Mouse (Mus musculus) c-Kit-positive CD71-positive TER-119-negative erythroid progenitor cells, embryonic 14.5 days (primary cell): ENCODE data around the gene Lrrfip2.

ENCODE experiments used
- DNase-seq: peaks from one replicate; pipeline ENCODE4 v3.0.0-alpha.2; 2013; ENCODE audit warnings: low read depth

Lrrfip2 gene

DNA sequence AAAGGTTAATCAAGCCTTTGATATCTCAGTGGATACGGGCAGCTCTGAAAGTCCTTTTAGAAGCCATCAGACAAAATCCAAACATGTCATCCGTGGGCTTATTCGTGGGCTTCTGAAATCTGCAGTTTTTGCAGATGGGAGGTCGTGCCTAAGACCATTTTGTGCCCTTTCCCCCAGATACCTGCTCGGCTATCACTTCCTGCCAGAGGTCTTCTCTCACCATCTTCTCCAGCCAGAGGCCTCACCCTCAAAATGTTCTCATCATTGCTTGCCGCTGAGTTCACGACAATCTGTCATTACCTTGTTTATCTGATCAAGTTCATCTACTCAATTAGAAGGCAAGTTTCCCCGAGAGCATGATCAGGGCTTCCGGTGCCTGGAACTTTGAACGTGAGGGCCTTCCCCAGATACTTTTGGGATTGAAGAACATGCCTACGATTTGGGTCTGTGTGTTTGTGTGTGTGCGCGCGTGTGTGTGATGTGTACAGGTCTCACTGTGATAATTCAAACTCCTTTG lies at the start of gene Lrrfip2:
Lrrfip2 (plus strand) TSS at position 467 of the 517 bp plus-strand sequence.
- DNase-seq, result no peak

- DNase-seq, result peak; percentile 46
Measured at GRCm38 (mm10) chr9:111070546-111070961, 46.8 kb upstream of the Lrrfip2 start.

GRCm38 (mm10) chr9:111072175-111072574 lies 45.2 kb upstream of the Lrrfip2 start:
- DNase-seq, result no peak

- no peak for DNase-seq
Measured at GRCm38 (mm10) chr9:111072971-111073370, 44.4 kb upstream of the Lrrfip2 start.

- no peak for DNase-seq
Measured at GRCm38 (mm10) chr9:111077745-111078144, 39.6 kb upstream of the Lrrfip2 start.

- no peak for DNase-seq
Measured at GRCm38 (mm10) chr9:111080801-111081200, 36.6 kb upstream of the Lrrfip2 start.

DNA sequence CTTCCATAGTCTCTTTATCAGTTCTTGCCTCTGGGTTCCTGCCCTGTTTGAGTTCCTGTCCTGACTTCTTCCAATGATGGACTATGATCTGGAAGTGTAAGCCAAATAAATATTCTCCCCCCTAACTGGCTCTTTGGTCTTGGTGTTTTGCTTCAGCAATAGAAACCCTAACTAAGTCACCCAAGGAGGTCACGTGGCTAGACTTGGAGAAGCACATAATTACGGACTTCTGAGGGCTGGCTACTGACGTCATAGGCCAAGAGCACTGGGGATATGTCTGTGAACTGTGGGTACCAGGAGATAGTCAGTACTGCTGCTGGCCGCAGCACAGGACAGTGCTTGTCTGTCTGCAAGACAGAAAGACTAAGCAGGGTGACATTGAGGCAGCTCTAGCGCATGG lies 35.6 kb upstream of the Lrrfip2 start:
- DNase-seq, result no peak

GRCm38 (mm10) chr9:111085329-111085728 lies 32.1 kb upstream of the Lrrfip2 start:
- no peak for DNase-seq

DNA sequence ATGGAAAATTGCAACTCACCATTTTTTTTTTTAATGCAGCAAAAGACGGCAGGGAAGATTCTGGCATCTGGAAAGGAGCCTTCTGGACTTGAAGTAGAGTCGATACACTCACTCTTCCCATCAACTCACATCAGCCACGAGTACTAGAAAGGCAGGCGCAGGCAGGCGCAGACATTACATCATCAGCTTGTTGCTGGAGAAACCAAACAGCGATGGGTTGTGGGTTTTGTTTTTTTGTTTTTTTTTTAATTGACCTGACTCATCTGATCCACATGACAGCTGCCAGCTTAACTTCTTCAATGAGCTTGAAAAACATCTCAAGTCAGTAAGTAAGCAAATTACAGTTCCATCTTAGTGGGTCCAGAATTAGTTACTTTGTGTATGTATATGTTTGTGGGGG lies 31.3 kb upstream of the Lrrfip2 start:
- no peak for DNase-seq

GRCm38 (mm10) chr9:111086995-111087606 lies 30.3 kb upstream of the Lrrfip2 start:
- DNase-seq, result no peak

DNA sequence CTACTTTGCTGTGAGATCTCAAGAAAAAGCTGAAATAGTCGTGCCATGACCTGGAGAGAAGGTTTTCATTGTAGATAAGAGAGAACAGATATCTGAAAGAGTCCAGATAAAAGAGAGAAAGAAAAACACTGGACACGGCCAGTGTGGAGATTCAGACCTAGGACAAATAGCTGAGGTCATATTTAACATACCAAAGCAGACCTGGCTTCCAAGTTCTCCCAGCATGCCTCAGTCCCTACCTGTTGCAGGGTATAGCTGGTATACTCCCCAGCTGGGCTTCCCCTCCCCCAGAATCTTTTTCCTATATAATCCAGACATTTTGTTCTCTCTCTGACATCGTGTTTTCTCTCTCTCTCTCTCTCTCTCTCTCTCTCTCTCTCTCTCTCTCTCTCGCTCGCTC lies 29.4 kb upstream of the Lrrfip2 start:
- DNase-seq, result no peak

DNA sequence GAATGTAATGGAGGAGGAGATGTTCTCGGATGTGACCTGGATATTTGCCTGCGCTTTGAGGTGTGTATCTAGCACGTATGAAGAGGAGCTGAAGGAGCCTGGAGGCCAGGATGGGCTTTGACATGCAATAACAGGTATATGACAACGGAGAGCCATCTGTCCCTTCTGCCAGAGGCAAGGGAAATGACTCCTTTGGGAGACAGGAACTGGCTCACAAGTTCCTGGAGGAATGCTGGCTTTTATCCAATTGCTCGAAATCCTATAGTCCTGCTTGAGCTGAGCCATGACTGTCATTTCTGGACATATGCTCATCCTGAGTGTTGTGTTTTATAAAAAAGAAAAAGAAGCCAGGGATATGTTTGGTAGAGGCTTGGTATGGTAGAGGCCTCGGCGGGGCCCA lies 28.5 kb upstream of the Lrrfip2 start:
- DNase-seq, result no peak

GRCm38 (mm10) chr9:111092657-111093056 lies 24.7 kb upstream of the Lrrfip2 start:
- DNase-seq, result no peak

GRCm38 (mm10) chr9:111093094-111093493 lies 24.3 kb upstream of the Lrrfip2 start:
- DNase-seq, result peak; percentile 35

DNA sequence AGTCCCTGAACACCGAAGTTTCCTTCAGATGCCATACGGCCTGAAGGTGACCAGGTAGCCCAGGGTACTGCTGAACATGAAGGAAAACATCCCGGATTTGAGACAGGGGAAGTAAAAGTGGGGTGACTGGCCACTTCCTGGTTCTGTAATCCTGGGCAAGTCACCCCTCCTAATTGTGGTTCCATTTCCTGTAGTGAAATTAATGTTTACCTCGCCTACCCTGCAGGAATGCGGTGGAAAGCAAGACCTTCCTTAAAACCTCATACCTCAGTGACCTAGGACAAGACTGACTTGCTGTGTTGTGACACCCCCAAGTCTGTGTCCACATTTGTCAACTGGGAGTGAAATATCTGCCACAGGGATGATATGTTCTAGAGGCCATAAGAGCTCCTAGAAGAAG lies 22.8 kb upstream of the Lrrfip2 start:
- DNase-seq, result no peak

DNA sequence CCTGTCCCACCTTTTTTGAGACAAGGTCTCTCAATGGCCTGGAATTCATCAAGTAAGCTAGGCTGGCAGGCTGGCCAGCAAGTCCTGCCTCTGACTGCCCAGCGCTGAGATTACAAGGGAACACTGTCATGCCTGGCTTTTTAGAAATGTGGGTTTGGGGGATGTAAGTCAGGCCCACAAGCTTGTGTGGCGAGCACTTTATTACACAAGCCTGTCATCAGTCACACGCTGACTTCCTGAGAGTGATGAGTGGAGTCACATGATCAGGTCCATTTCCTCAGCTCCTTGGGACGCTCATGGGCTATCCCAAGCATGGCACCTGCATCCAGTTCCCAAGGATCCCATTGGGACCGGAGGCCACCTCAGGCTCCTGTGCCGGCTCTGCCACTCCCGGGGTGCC lies 21.7 kb upstream of the Lrrfip2 start:
- no peak for DNase-seq

GRCm38 (mm10) chr9:111096419-111097326 lies 20.7 kb upstream of the Lrrfip2 start:
- DNase-seq, result no peak

- no peak for DNase-seq
Measured at GRCm38 (mm10) chr9:111097543-111097942, 19.8 kb upstream of the Lrrfip2 start.

- DNase-seq, result no peak
Measured at GRCm38 (mm10) chr9:111100406-111100805, 17.0 kb upstream of the Lrrfip2 start.

- no peak for DNase-seq
Measured at GRCm38 (mm10) chr9:111103293-111103692, 14.1 kb upstream of the Lrrfip2 start.

DNA sequence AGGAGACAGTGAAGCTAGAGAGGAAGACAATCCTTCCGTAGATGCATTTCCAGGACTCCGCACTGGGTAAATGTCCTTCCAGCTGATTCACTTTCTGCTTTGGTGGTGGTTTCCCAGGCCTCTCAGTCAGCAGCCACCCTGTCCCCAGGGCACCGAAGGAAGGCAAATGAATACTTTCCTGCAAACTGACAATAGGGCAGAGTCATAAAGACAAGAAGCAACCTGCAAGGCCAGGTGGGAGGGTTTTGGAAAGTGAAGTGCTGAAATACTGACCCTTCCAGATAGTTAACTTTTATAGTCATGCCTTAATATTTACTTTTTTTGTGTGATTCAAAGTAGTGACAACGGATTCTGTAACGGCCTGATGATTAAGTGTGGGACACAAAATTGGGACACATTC lies 13.5 kb upstream of the Lrrfip2 start:
- DNase-seq, result no peak

- DNase-seq, result no peak
Measured at GRCm38 (mm10) chr9:111107863-111108262, 9.5 kb upstream of the Lrrfip2 start.

GRCm38 (mm10) chr9:111117794-111118251 lies 431 bp downstream of the Lrrfip2 start:
- DNase-seq, result peak; percentile 49
